8 mouse cellular contexts compared by ENCODE assay signal in genomic region chr3:89259076-89259475, GRCm38 (mm10). TPM values are rescaled to one million over a fixed set of nuclear protein-coding genes. Genes with fewer than 3 reads are reported as not detected.
DNase-seq lines count a peak whose midpoint lies in the region; ATAC-seq and TF ChIP-seq lines count a peak whose summit lies in the region.

Gene Dpm3, plus strand, starts transcription at chr3:89259358.

- no peaks in the 10 kb centered on the region for H3K9me3 ChIP-seq in embryonic facial prominence, embryonic 12.5 days
- H3K9me3 ChIP-seq in heart, postnatal 0 days (replicated peaks; ENCODE audit: control insufficient read depth, low read length), result no peaks in the 10 kb centered on the region
- no peaks in the 10 kb centered on the region for H3K9me3 ChIP-seq in limb, embryonic 10.5 days (replicated peaks)
- H3K9me3 ChIP-seq in neural tube, embryonic 15.5 days (replicated peaks), result no peaks in the 10 kb centered on the region

- H3K4me1 ChIP-seq in testis, adult 2 months (ENCODE audit: control insufficient read depth, insufficient read depth, low read length), result no peaks in the 10 kb centered on the region
- peaks cover 4% of the 10 kb centered on the region; the same call in 1 of the 2 replicates for H3K4me1 ChIP-seq in embryonic facial prominence, embryonic 12.5 days
- 0 out of 2 replicates have a peak, but pooled peaks cover 4% of the 10 kb centered on the region for H3K4me1 ChIP-seq in heart, postnatal 0 days (ENCODE audit: control insufficient read depth, insufficient read depth)
- H3K4me1 ChIP-seq in limb, embryonic 10.5 days, result peaks cover 14% of the 10 kb centered on the region; the same call in 1 of the 2 replicates
- H3K4me1 ChIP-seq in neural tube, embryonic 15.5 days, result no peaks in the 10 kb centered on the region

- no peak for ATAC-seq in embryonic facial prominence, embryonic 12.5 days (ENCODE audit: insufficient number of reproducible peaks, insufficient read depth, low FRiP score, low TSS enrichment)
- ATAC-seq in heart, postnatal 0 days (ENCODE audit: insufficient read depth, low read depth), result no peak
- no peak for ATAC-seq in neural tube, embryonic 15.5 days (ENCODE audit: low FRiP score)
- ATAC-seq in cerebellum, adult (ENCODE audit: insufficient number of reproducible peaks, low FRiP score, low TSS enrichment), result no peak

- no peak for TF ChIP-seq POLR2A in testis, adult 2 months (IDR thresholded peaks at IDR 0.05; ENCODE audit: control insufficient read depth, low read depth, low read length)

- 63% methylated on average over 7 of the region's 7 CpGs for WGBS in embryonic facial prominence, embryonic 12.5 days
- WGBS in heart, postnatal 0 days, result 49% methylated on average over 7 of the region's 7 CpGs
- 52% methylated on average over 7 of the region's 7 CpGs for WGBS in limb, embryonic 10.5 days
- 53% methylated on average over 7 of the region's 7 CpGs for WGBS in neural tube, embryonic 15.5 days

- no peak for TF ChIP-seq CTCF in testis, adult 2 months (IDR thresholded peaks at IDR 0.05; ENCODE audit: control insufficient read depth, insufficient read depth, insufficient replicate concordance, low read depth, low read length)
- TF ChIP-seq CTCF in heart, postnatal 0 days (IDR thresholded peaks at IDR 0.05; ENCODE audit: low read depth), result no peak

- H3K9ac ChIP-seq in embryonic facial prominence, embryonic 12.5 days, result no peak within 1 kb of the TSS
- no peak within 1 kb of the TSS for H3K9ac ChIP-seq in heart, postnatal 0 days (replicated peaks; ENCODE audit: low read depth, low read length)
- no peak within 1 kb of the TSS for H3K9ac ChIP-seq in neural tube, embryonic 15.5 days (replicated peaks)

- no peak within 1 kb of the TSS for H3K27ac ChIP-seq in testis, adult 2 months (ENCODE audit: control insufficient read depth, insufficient read depth, low read depth, low read length)
- no peak within 1 kb of the TSS for H3K27ac ChIP-seq in embryonic facial prominence, embryonic 12.5 days
- H3K27ac ChIP-seq in heart, postnatal 0 days (ENCODE audit: low read depth), result no peak within 1 kb of the TSS
- no peak within 1 kb of the TSS for H3K27ac ChIP-seq in limb, embryonic 10.5 days
- no peak within 1 kb of the TSS for H3K27ac ChIP-seq in neural tube, embryonic 15.5 days (replicated peaks)

- H3K4me3 ChIP-seq in testis, adult 2 months (ENCODE audit: control insufficient read depth, low read depth, low read length), result no peak within 1 kb of the TSS
- no peak within 1 kb of the TSS for H3K4me3 ChIP-seq in embryonic facial prominence, embryonic 12.5 days
- H3K4me3 ChIP-seq in heart, postnatal 0 days (ENCODE audit: low read depth, low read length), result no peak within 1 kb of the TSS
- no peak within 1 kb of the TSS for H3K4me3 ChIP-seq in limb, embryonic 10.5 days
- H3K4me3 ChIP-seq in neural tube, embryonic 15.5 days (replicated peaks), result no peak within 1 kb of the TSS

- no peaks in the 10 kb centered on the region for H3K36me3 ChIP-seq in testis, adult 2 months (ENCODE audit: control insufficient read depth, insufficient read depth, low read length)
- H3K36me3 ChIP-seq in embryonic facial prominence, embryonic 12.5 days, result no peaks in the 10 kb centered on the region
- no peaks in the 10 kb centered on the region for H3K36me3 ChIP-seq in heart, postnatal 0 days (replicated peaks; ENCODE audit: control insufficient read depth, insufficient read depth, low read length)
- no peaks in the 10 kb centered on the region for H3K36me3 ChIP-seq in limb, embryonic 10.5 days
- no peaks in the 10 kb centered on the region for H3K36me3 ChIP-seq in neural tube, embryonic 15.5 days

- no peak within 1 kb of the TSS for H3K4me2 ChIP-seq in embryonic facial prominence, embryonic 12.5 days (replicated peaks)
- H3K4me2 ChIP-seq in heart, postnatal 0 days (ENCODE audit: low read depth, low read length), result no peak within 1 kb of the TSS
- H3K4me2 ChIP-seq in neural tube, embryonic 15.5 days, result no peak within 1 kb of the TSS

- DNase-seq in testis, postnatal 14 days (ENCODE audit: low spot score), result no peak
- DNase-seq in heart, postnatal 0 days (ENCODE audit: low spot score), result no peak
- DNase-seq in limb, embryonic 10.5 days (ENCODE audit: low spot score), result no peak
- DNase-seq in right cerebral cortex, postnatal 10 days (ENCODE audit: low spot score in 2 of 2), result no peak

- no peaks in the 10 kb centered on the region for H3K27me3 ChIP-seq in testis, adult 2 months (ENCODE audit: control insufficient read depth, insufficient read depth, low read length)
- no peaks in the 10 kb centered on the region for H3K27me3 ChIP-seq in embryonic facial prominence, embryonic 12.5 days
- no peaks in the 10 kb centered on the region for H3K27me3 ChIP-seq in heart, postnatal 0 days (ENCODE audit: control insufficient read depth, insufficient read depth, low read length)
- H3K27me3 ChIP-seq in limb, embryonic 10.5 days (ENCODE audit: low read depth, poor library complexity, severe bottlenecking), result 0 out of 2 replicates have a peak, but pooled peaks cover 10% of the 10 kb centered on the region
- no peaks in the 10 kb centered on the region for H3K27me3 ChIP-seq in neural tube, embryonic 15.5 days (replicated peaks)

- no peak for TF ChIP-seq EP300 in heart, postnatal 0 days (IDR thresholded peaks at IDR 0.05; ENCODE audit: low read depth)

RNA-seq across cellular contexts. Expression of gene Dpm3, which starts in this region (rescaled TPM):
- 42.2 and 53.9 TPM in 2 replicates for polyA plus RNA-seq in testis, adult 2 months (2012; rRNA removed)
- polyA plus RNA-seq in embryonic facial prominence, embryonic 12.5 days (2016; fragmentation: Nextera tagmentation; extraction: Ambion mirVana), result 101 and 103 TPM in 2 replicates
- 271 and 450 TPM in 2 replicates for total RNA-seq in heart, postnatal 0 days (2014; rRNA removed; ENCODE audit: low replicate concordance)
- polyA plus RNA-seq in heart, postnatal 0 days (2015; fragmentation: Nextera tagmentation; extraction: Ambion mirVana), result 80.3 and 85.9 TPM in 2 replicates
- polyA plus RNA-seq in limb, embryonic 10.5 days (2016; fragmentation: Nextera tagmentation; extraction: Ambion mirVana), result 82.5 and 84.0 TPM in 2 replicates
- 85.0 and 95.8 TPM in 2 replicates for polyA plus RNA-seq in neural tube, embryonic 15.5 days (2015; fragmentation: Nextera tagmentation; extraction: Ambion mirVana)
